Mouse (Mus musculus) thymus, adult 18-20 months (tissue): ENCODE results near the gene Bbs9.
A peak's percentile ranks its signal among the peaks of the same experiment; 100 is the strongest.

Experiments used
- DNase-seq, 2 experiments: peaks; one replicate each; pipeline ENCODE4 v3.0.0; 2022; ENCODE audit warnings: mixed read lengths in 2 of 2

Gene Bbs9

GRCm38 (mm10) chr9:22537767-22538373, 62.4 kb downstream of the Bbs9 start:
- DNase-seq: no peak

- no peak for DNase-seq
These were observed 64.0 kb downstream of the Bbs9 start for GRCm38 (mm10) chr9:22539546-22539945.

- DNase-seq: no peak
These were observed 65.6 kb downstream of the Bbs9 start for GRCm38 (mm10) chr9:22541130-22541529.

GRCm38 (mm10) chr9:22543467-22543866, 68.0 kb downstream of the Bbs9 start:
- DNase-seq: no peak

GRCm38 (mm10) chr9:22544349-22545341, 69.1 kb downstream of the Bbs9 start:
- no peak for DNase-seq

- DNase-seq: no peak
These were observed 75.8 kb downstream of the Bbs9 start for GRCm38 (mm10) chr9:22551273-22551672.

- no peak for DNase-seq
These were observed 80.6 kb downstream of the Bbs9 start for GRCm38 (mm10) chr9:22556076-22556475.

- peak; percentile 6 to 20 for DNase-seq
These were observed 82.0 kb downstream of the Bbs9 start for GRCm38 (mm10) chr9:22557467-22557866.

GRCm38 (mm10) chr9:22563612-22564347, 88.3 kb downstream of the Bbs9 start:
- DNase-seq: no peak

- DNase-seq: no peak
These were observed 92.2 kb downstream of the Bbs9 start for GRCm38 (mm10) chr9:22567726-22568125.

GRCm38 (mm10) chr9:22576426-22577139, 101.1 kb downstream of the Bbs9 start:
- DNase-seq: no peak

- DNase-seq: no peak
These were observed 102.8 kb downstream of the Bbs9 start for GRCm38 (mm10) chr9:22578266-22578665.

GRCm38 (mm10) chr9:22584221-22584620, 108.7 kb downstream of the Bbs9 start:
- DNase-seq: no peak

- DNase-seq: no peak
These were observed 117.5 kb downstream of the Bbs9 start for GRCm38 (mm10) chr9:22593032-22593431.

- DNase-seq: no peak
These were observed 121.1 kb downstream of the Bbs9 start for GRCm38 (mm10) chr9:22596650-22597049.

GRCm38 (mm10) chr9:22613271-22613824, 137.8 kb downstream of the Bbs9 start:
- no peak for DNase-seq

- DNase-seq: no peak
These were observed 143.7 kb downstream of the Bbs9 start for GRCm38 (mm10) chr9:22619245-22619644.

- no peak for DNase-seq
These were observed 149.5 kb downstream of the Bbs9 start for GRCm38 (mm10) chr9:22624966-22625365.

- no peak for DNase-seq
These were observed 150.5 kb downstream of the Bbs9 start for GRCm38 (mm10) chr9:22626014-22626413.

- DNase-seq: no peak
These were observed 152.4 kb downstream of the Bbs9 start for GRCm38 (mm10) chr9:22627912-22628311.

GRCm38 (mm10) chr9:22632800-22633485, 157.4 kb downstream of the Bbs9 start:
- DNase-seq: no peak

GRCm38 (mm10) chr9:22638502-22638901, 163.0 kb downstream of the Bbs9 start:
- no peak for DNase-seq
